Mouse (Mus musculus) small intestine, adult 2 months (tissue): ENCODE measurements around the gene Tab1.

Experiments used
- CTCF ChIP-seq: fragments of 200-500 bp; IDR thresholded peaks from 2 replicates; pipeline ENCODE4 v1.5.1; 2012; ENCODE audit warnings: low read depth, mild to moderate bottlenecking, control low read depth, inconsistent platforms, low read length, moderate library complexity, mixed read lengths; ENCODE audit not compliant: insufficient replicate concordance, insufficient read length; ENCODE audit errors: extremely low read depth
- POLR2A ChIP-seq: fragments of 200-500 bp; IDR thresholded peaks from 2 replicates; pipeline ENCODE4 v1.6.1; 2012; ENCODE audit warnings: low read depth, mild to moderate bottlenecking, control low read depth, inconsistent platforms, low read length, moderate library complexity

DNA sequence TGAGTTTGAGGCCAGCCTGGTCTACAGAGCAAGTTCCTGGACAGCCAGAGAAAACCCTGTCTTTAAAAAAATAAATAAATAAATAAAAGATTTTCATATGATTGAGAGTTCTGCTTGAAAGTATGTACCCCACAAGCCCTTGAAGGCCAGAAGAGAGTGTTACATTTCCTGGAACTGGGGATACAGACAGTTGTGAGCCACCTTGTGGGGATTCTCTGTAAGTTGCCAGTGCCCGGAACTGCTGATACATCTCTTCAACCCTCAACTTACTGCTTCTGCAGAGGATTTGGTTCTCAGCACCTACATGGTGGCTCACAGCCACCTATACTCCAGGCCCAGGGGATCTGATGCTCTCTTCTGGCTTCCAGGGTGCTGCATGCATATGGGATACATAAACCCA lies 5.7 kb upstream of the Tab1 start:
- TF ChIP-seq CTCF (no peak), POLR2A (no peak)
